Mouse (Mus musculus) cerebellum, adult 2 months (tissue): ENCODE measurements around the gene 2900026A02Rik.

Experiments used
- CTCF ChIP-seq: fragments of 200-500 bp; IDR thresholded peaks from 2 replicates; pipeline ENCODE4 v1.5.1; 2011; ENCODE audit warnings: low read depth, mild to moderate bottlenecking, control low read depth, low read length, moderate library complexity, borderline replicate concordance; ENCODE audit not compliant: insufficient read depth
- POLR2A ChIP-seq: fragments of 200-500 bp; IDR thresholded peaks from 2 replicates; pipeline ENCODE4 v1.6.1; 2011; ENCODE audit warnings: low read length, control low read depth, borderline replicate concordance; ENCODE audit not compliant: insufficient read depth

- no peak for TF ChIP-seq POLR2A
- no peak for TF ChIP-seq CTCF
These were observed 40.3 kb downstream of the 2900026A02Rik start for GRCm38 (mm10) chr5:113180755-113181154.
